Mouse (Mus musculus) CH12.LX (cell line): ENCODE measurements around the gene Grik5. TPM values are rescaled to one million over a fixed set of nuclear protein-coding genes. Genes with fewer than 3 reads are reported as not detected.

ENCODE experiments used
- DNase-seq: peaks from one replicate; pipeline ENCODE4 v3.0.0-alpha.2; 2013; ENCODE audit errors: extremely low read depth
- H3K27ac ChIP-seq: 2 replicates; pipeline ENCODE4 v1.5.1; 2012; ENCODE audit warnings: low read depth, mild to moderate bottlenecking, control low read depth, moderate library complexity; ENCODE audit not compliant: insufficient read depth
- H3K27me3 ChIP-seq: replicated peaks from 2 replicates; pipeline ENCODE3; 2012; ENCODE audit warnings: inconsistent platforms
- H3K36me3 ChIP-seq, 2 experiments: replicated peaks in 1 of 2; 2 replicates each; pipeline versions ENCODE3 to v1.6.1; 2012; ENCODE audit warnings: inconsistent platforms in 1 of 2, low read length in 1 of 2, mild to moderate bottlenecking in 1 of 2, mixed read lengths in 1 of 2, moderate library complexity in 1 of 2; ENCODE audit not compliant: control insufficient read depth in 1 of 2, insufficient read depth in 1 of 2
- H3K4me1 ChIP-seq, 2 experiments: 2 replicates each; pipeline ENCODE4 v1.6.1; 2012; ENCODE audit warnings: inconsistent platforms in 1 of 2, moderate library complexity in 1 of 2; ENCODE audit not compliant: insufficient read depth in 2 of 2, control insufficient read depth in 1 of 2
- H3K4me2 ChIP-seq: 2 replicates; pipeline ENCODE4 v1.6.1; 2012; ENCODE audit warnings: low read depth, mild to moderate bottlenecking, control low read depth; ENCODE audit not compliant: poor library complexity, insufficient read depth, severe bottlenecking
- H3K4me3 ChIP-seq, 3 experiments: fragments of 150-350 bp in 1 of 3; sonication (generic) in 1 of 3; replicated peaks in 1 of 3; 2 replicates each; pipeline versions ENCODE3 to v1.5.1; 2011 to 2012; ENCODE audit warnings: low read depth in 2 of 3, low read length in 2 of 3, mild to moderate bottlenecking in 2 of 3, moderate library complexity in 2 of 3, control low read depth in 1 of 3, improper control_type of control experiment in 1 of 3, inconsistent platforms in 1 of 3, mixed read lengths in 1 of 3; ENCODE audit not compliant: poor library complexity in 1 of 3
- H3K79me2 ChIP-seq: replicated peaks from 2 replicates; pipeline ENCODE4 v1.6.1; 2012; ENCODE audit warnings: mild to moderate bottlenecking, moderate library complexity; ENCODE audit not compliant: control insufficient read depth, poor library complexity, insufficient read depth, severe bottlenecking; ENCODE audit errors: extremely low read depth
- H3K9ac ChIP-seq: 2 replicates; pipeline ENCODE4 v1.6.1; 2012; ENCODE audit warnings: low read depth, mild to moderate bottlenecking, control low read depth, moderate library complexity; ENCODE audit not compliant: insufficient read depth
- H3K9me3 ChIP-seq: replicated peaks from 2 replicates; pipeline ENCODE3; 2012; ENCODE audit warnings: low read length, inconsistent platforms, mixed read lengths
- BHLHE40 ChIP-seq: IDR thresholded peaks from 2 replicates; pipeline ENCODE4 v1.6.1; 2011; ENCODE audit warnings: mild to moderate bottlenecking, low read depth, low read length, improper control_type of control experiment
- CHD1 ChIP-seq: IDR thresholded peaks from 2 replicates; pipeline ENCODE4 v1.6.1; 2012; ENCODE audit warnings: low read depth, low read length, improper control_type of control experiment, inconsistent platforms
- CHD2 ChIP-seq: IDR thresholded peaks from 2 replicates; pipeline ENCODE4 v1.6.1; 2011; ENCODE audit warnings: low read length, improper control_type of control experiment
- CTCF ChIP-seq, 2 experiments: IDR thresholded peaks in 1 of 2; conservative IDR thresholded peaks in 1 of 2; 2 replicates each; pipeline ENCODE4 v1.5.1; 2011 to 2012; ENCODE audit warnings: low read depth in 2 of 2, low read length in 2 of 2, improper control_type of control experiment in 1 of 2, inconsistent platforms in 1 of 2, mild to moderate bottlenecking in 1 of 2, moderate library complexity in 1 of 2
- EP300 ChIP-seq: IDR thresholded peaks from 2 replicates; pipeline ENCODE4 v1.6.1; 2011; ENCODE audit warnings: low read length, improper control_type of control experiment
- IRF4 ChIP-seq: IDR thresholded peaks from 2 replicates; pipeline ENCODE4 v1.6.1; 2014; ENCODE audit warnings: low read depth, mild to moderate bottlenecking, inconsistent platforms, low read length, improper control_type of control experiment
- JUN ChIP-seq: IDR thresholded peaks from 2 replicates; pipeline ENCODE4 v1.6.1; 2011; ENCODE audit warnings: low read depth, mild to moderate bottlenecking, low read length, improper control_type of control experiment, moderate library complexity; ENCODE audit not compliant: insufficient read depth
- KAT2A ChIP-seq: IDR thresholded peaks from 2 replicates; pipeline ENCODE4 v1.6.1; 2012; ENCODE audit warnings: low read length, improper control_type of control experiment, inconsistent platforms; ENCODE audit not compliant: insufficient replicate concordance
- MAX ChIP-seq: IDR thresholded peaks from 2 replicates; pipeline ENCODE4 v1.6.1; 2011; ENCODE audit warnings: low read length, improper control_type of control experiment
- MAZ ChIP-seq: IDR thresholded peaks from 2 replicates; pipeline ENCODE4 v1.6.1; 2012; ENCODE audit warnings: low read depth, mild to moderate bottlenecking, inconsistent platforms, low read length, improper control_type of control experiment, moderate library complexity
- MYC ChIP-seq: IDR thresholded peaks from 2 replicates; pipeline ENCODE4 v1.6.1; 2011; ENCODE audit warnings: low read depth, mild to moderate bottlenecking, improper control_type of control experiment, low read length
- POLR2A ChIP-seq: IDR thresholded peaks from 2 replicates; pipeline ENCODE4 v1.6.1; 2011; ENCODE audit warnings: low read depth, mild to moderate bottlenecking, improper control_type of control experiment, low read length
- POLR2AphosphoS2 ChIP-seq: IDR thresholded peaks from 2 replicates; pipeline ENCODE4 v1.6.1; 2011; ENCODE audit warnings: low read depth, low read length, improper control_type of control experiment
- RAD21 ChIP-seq: IDR thresholded peaks from 2 replicates; pipeline ENCODE4 v1.6.1; 2011; ENCODE audit warnings: low read depth, mild to moderate bottlenecking, low read length, improper control_type of control experiment, moderate library complexity
- SMC3 ChIP-seq: IDR thresholded peaks from 2 replicates; pipeline ENCODE4 v1.6.1; 2011; ENCODE audit warnings: low read depth, low read length, improper control_type of control experiment
- TBP ChIP-seq: conservative IDR thresholded peaks from 2 replicates; pipeline ENCODE4 v1.6.1; 2011; ENCODE audit warnings: low read depth, low read length, improper control_type of control experiment
- UBTF ChIP-seq: IDR thresholded peaks from 2 replicates; pipeline ENCODE4 v1.6.1; 2012; ENCODE audit warnings: low read depth, mild to moderate bottlenecking, inconsistent platforms, low read length, improper control_type of control experiment, moderate library complexity
- ZKSCAN1 ChIP-seq: IDR thresholded peaks from 2 replicates; pipeline ENCODE4 v1.6.1; 2012; ENCODE audit warnings: low read depth, inconsistent platforms, low read length, improper control_type of control experiment, borderline replicate concordance
- ZNF384 ChIP-seq: IDR thresholded peaks from 2 replicates; pipeline ENCODE4 v1.6.1; 2012; ENCODE audit warnings: low read depth, low read length, improper control_type of control experiment, inconsistent platforms
- dilution Hi-C: fragments of 300-500 bp; cut with MboI; formaldehyde crosslinking; loops from 2 replicates; pipeline ENCODE4 v1.14.3; 2020; ENCODE audit warnings: low sequenced_read_pairs; ENCODE audit not compliant: extremely low pct_unique_long_range_greater_than_20kb, extremely low pct_ligation_motif_present
- in situ Hi-C: fragments of 300-500 bp; cut with MboI; formaldehyde crosslinking; loops from 3 replicates; pipeline ENCODE4 v1.14.3; 2019; ENCODE audit warnings: low sequenced_read_pairs, low pct_ligation_motif_present, low pct_unique_long_range_greater_than_20kb, mixed read lengths
- polyA plus RNA-seq: library from polyadenylated mRNA; unstranded; fragments of >175 nt; gene quantifications from 2 replicates; pipeline ENCODE4 v1.2.1, GENCODE M21; 2012; ENCODE audit warnings: low read depth; ENCODE audit not compliant: insufficient read length
- total RNA-seq, 2 experiments: library from RNA; depleted of rRNA; stranded (reverse); fragments of 300-350 nt in 1 of 2; fragments of >200 nt in 1 of 2; gene quantifications; 2 replicates each; pipeline ENCODE4 v1.2.3; 2012 to 2014

Gene Grik5
- total and polyA plus RNA-seq, 3 experiments, result 1.0 to 2.1 (median 1.5) TPM

DNA sequence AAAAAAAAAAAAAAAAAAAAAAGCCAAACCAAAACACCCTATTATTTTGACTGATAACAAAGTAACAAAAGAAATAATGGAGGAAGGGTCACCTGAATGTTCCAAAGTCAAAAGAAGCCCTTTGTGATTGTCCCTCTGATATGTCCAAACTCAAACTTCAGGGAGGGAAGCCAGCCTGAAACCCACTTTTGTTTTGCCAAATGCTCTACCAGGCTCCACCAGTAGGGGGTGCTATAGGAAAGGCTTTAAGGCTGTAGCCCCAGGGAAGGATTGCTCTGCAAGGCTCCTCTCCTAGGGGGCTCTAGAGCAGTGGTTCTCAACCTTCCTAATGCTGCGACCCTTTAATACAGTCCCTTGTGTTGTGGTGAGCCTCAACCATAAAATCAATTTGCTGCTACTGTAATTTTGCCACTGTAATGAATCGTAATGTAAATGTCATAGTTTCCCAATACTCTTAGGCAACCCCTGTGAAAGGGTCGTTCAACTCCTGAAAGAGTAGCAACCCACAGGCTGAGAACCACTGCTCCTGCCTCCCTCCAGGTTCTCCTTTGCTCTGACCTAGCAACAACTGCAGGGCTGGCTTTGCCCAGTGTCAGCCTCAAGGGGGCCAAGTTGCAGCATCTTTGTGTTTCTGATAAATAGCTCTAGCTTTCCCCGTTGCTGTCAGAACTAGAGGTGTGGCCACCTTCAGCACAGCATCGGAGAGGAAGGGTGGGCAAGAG, 42.0 kb downstream of the Grik5 start:
- Histone ChIP-seq H3K79me2 (no peaks in the 10 kb centered on the region), H3K36me3 (peaks cover 0 to 3% of the 10 kb centered on the region in 2 experiments), H3K4me2 (no peak overlapping the region), H3K9ac (no peak overlapping the region), H3K4me1 (peaks cover 0 to 7% of the 10 kb centered on the region in 2 experiments; a peak in 2 of 4 replicates), H3K27ac (no peak overlapping the region), H3K4me3 (no peak overlapping the region), H3K9me3 (no peaks in the 10 kb centered on the region)
- dilution Hi-C loops (no loop called here), in situ Hi-C loops (no loop called here)
- DNase-seq, result peak; percentile 76
- TF ChIP-seq MAX (no peak), CHD2 (no peak), CTCF (conservative IDR thresholded peaks at IDR 0.05 in 1 of 2, IDR thresholded peaks at IDR 0.05 in 1 of 2; ENCODE audit: low read depth in 2 of 2, low read length in 2 of 2) (peak; percentile 89 to 94), POLR2AphosphoS2 (no peak), KAT2A (no peak), ZKSCAN1 (no peak), MAZ (no peak), RAD21 (peak; percentile 86), ZNF384 (peak; percentile 93), SMC3 (peak; percentile 66), TBP (no peak)
- TF ChIP-seq, all 38 proteins: peak for 4
- no peaks in the 10 kb centered on the region for H3K27me3 ChIP-seq

DNA sequence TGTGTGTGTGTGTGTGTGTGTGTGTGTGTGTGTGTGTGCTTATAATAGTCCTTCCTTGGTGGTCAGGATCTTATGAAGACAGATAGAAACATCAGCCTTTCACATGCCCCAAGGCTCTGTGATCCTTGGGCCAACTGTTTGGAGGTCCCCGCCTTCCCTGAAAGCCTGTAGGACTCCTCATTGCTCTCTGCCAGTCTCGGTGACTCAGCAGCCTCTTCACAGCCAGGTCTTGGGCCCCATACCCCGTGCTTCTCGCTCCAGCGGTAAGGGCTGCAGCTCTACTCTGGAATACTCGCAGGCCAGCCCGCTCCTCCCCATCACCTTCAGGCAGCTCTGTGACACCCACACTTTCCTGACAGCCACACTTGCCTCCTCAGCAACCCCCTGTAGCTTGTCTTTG, 45.7 kb downstream of the Grik5 start:
- H3K9me3 ChIP-seq, result no peaks in the 10 kb centered on the region
- TF ChIP-seq UBTF (no peak), ZNF384 (no peak), JUN (no peak), MYC (no peak), POLR2A (no peak), EP300 (no peak), BHLHE40 (no peak), CTCF (conservative IDR thresholded peaks at IDR 0.05 in 1 of 2, IDR thresholded peaks at IDR 0.05 in 1 of 2; ENCODE audit: low read depth in 2 of 2, low read length in 2 of 2) (no peak), IRF4 (no peak), CHD1 (no peak)
- TF ChIP-seq, all 38 proteins: peak for 0
- Histone ChIP-seq H3K4me2 (no peak overlapping the region), H3K4me3 (no peak overlapping the region), H3K27ac (no peak overlapping the region), H3K36me3 (peaks cover 0 to 3% of the 10 kb centered on the region in 2 experiments), H3K27me3 (no peaks in the 10 kb centered on the region), H3K79me2 (no peaks in the 10 kb centered on the region), H3K4me1 (peaks cover 9 to 26% of the 10 kb centered on the region in 2 experiments), H3K9ac (no peak overlapping the region)
- in situ Hi-C loops, result no loop called here
- DNase-seq, result no peak
- dilution Hi-C loops, result no loop called here
